Mouse (Mus musculus): ENCODE measurements around the gene Txndc2.

DNA sequence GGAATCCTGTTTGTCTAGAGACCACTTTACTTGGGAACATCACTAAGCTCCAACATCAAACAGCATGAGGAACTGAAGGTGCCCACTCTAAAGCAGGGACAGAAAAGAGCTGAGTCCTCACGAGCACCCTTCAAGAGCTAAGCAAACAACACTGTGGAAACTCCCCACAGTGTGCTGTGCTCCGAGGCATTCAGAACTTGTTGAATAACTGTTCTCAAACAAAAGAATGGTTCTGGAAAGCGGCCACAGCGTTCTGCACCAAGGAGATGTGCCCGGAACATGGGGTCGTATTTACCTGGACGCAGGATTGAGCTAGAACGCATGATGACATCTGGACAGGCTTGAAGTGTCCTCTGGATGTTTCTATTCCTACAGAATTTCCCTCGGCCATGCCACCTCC lies 16.0 kb upstream of the Txndc2 start:
- TF ChIP-seq POLR2A (IDR thresholded peaks at IDR 0.05; ENCODE audit: insufficient read depth, low read length): no peak
- no peak for TF ChIP-seq CTCF (IDR thresholded peaks at IDR 0.05; ENCODE audit: low read depth, low read length)
- no peak for TF ChIP-seq EP300 (IDR thresholded peaks at IDR 0.05; ENCODE audit: insufficient read depth, low read depth, low read length)

Measured in ES-Bruce4 (cell line).